Mouse (Mus musculus): ENCODE results near the gene Tigd3.
"Not testable (repeated sequence)": the region's sequence is repeated elsewhere in the genome, so short reads cannot be mapped to it uniquely, and the experiment has no call there.

Gene Tigd3

GRCm38 (mm10) chr19:5922119-5922942 is 28.4 kb upstream of the Tigd3 start:
- peak; percentile 76 for DNase-seq (ENCODE audit: low read depth, low spot score)

GRCm38 (mm10) chr19:5921715-5922114 is 27.8 kb upstream of the Tigd3 start:
- DNase-seq (ENCODE audit: low read depth, low spot score), result no peak

GRCm38 (mm10) chr19:5913007-5913719 is 19.2 kb upstream of the Tigd3 start, which contains the start of gene Dpf2:
Gene Dpf2 (minus strand): TSS chr19:5913010.
- peak; percentile 28 for DNase-seq (ENCODE audit: low read depth, low spot score)

- peak; percentile 100 for DNase-seq (ENCODE audit: low read depth, low spot score)
These were observed 18.4 kb upstream of the Tigd3 start for GRCm38 (mm10) chr19:5912103-5913006.

GRCm38 (mm10) chr19:5911430-5912102 is 17.6 kb upstream of the Tigd3 start:
- DNase-seq (ENCODE audit: low read depth, low spot score), result no peak

GRCm38 (mm10) chr19:5910221-5910620 is 16.3 kb upstream of the Tigd3 start:
- no peak for DNase-seq (ENCODE audit: low read depth, low spot score)

GRCm38 (mm10) chr19:5907275-5907674 is 13.3 kb upstream of the Tigd3 start:
- DNase-seq (ENCODE audit: low read depth, low spot score), result no peak

GRCm38 (mm10) chr19:5893282-5894001 is 507 bp downstream of the Tigd3 start:
- no peak for DNase-seq (ENCODE audit: low read depth, low spot score)

- DNase-seq (ENCODE audit: low read depth, low spot score), result no peak
These were observed 1.2 kb downstream of the Tigd3 start for GRCm38 (mm10) chr19:5892735-5893134.

GRCm38 (mm10) chr19:5892262-5892661 is 1.7 kb downstream of the Tigd3 start:
- no peak for DNase-seq (ENCODE audit: low read depth, low spot score)

- DNase-seq (ENCODE audit: low read depth, low spot score), result no peak
These were observed 2.3 kb downstream of the Tigd3 start for GRCm38 (mm10) chr19:5891521-5892258.

- DNase-seq (ENCODE audit: low read depth, low spot score), result no peak
These were observed 4.7 kb downstream of the Tigd3 start for GRCm38 (mm10) chr19:5889211-5889610.

- no peak for DNase-seq (ENCODE audit: low read depth, low spot score)
These were observed 6.6 kb downstream of the Tigd3 start for GRCm38 (mm10) chr19:5887234-5887815.

GRCm38 (mm10) chr19:5885838-5886237 is 8.1 kb downstream of the Tigd3 start:
- no peak for DNase-seq (ENCODE audit: low read depth, low spot score)

GRCm38 (mm10) chr19:5883935-5884334 is 10.0 kb downstream of the Tigd3 start:
- DNase-seq (ENCODE audit: low read depth, low spot score), result no peak

- DNase-seq (ENCODE audit: low read depth, low spot score), result not testable (repeated sequence)
These were observed 11.9 kb downstream of the Tigd3 start for GRCm38 (mm10) chr19:5882079-5882478.

- no peak for DNase-seq (ENCODE audit: low read depth, low spot score)
These were observed 12.8 kb downstream of the Tigd3 start for GRCm38 (mm10) chr19:5881155-5881554.

GRCm38 (mm10) chr19:5879735-5880134 is 14.2 kb downstream of the Tigd3 start:
- no peak for DNase-seq (ENCODE audit: low read depth, low spot score)

GRCm38 (mm10) chr19:5878916-5879315 is 15.0 kb downstream of the Tigd3 start:
- DNase-seq (ENCODE audit: low read depth, low spot score), result no peak

- no peak for DNase-seq (ENCODE audit: low read depth, low spot score)
These were observed 15.6 kb downstream of the Tigd3 start for GRCm38 (mm10) chr19:5878362-5878722.

All from skeletal muscle tissue, adult 2 months (tissue).